Mouse (Mus musculus): ENCODE data around the gene Tmprss11f. TPM values are rescaled to one million over a fixed set of nuclear protein-coding genes. Genes with fewer than 3 reads are reported as not detected.
"Not testable (repeated sequence)": the region's sequence is repeated elsewhere in the genome, so short reads cannot be mapped to it uniquely, and the experiment has no call there.

Gene Tmprss11f
- not detected for total RNA-seq (2021)
- long read RNA-seq, experiment 1, result 0 reads
- long read RNA-seq, experiment 2, result 0 reads

DNA sequence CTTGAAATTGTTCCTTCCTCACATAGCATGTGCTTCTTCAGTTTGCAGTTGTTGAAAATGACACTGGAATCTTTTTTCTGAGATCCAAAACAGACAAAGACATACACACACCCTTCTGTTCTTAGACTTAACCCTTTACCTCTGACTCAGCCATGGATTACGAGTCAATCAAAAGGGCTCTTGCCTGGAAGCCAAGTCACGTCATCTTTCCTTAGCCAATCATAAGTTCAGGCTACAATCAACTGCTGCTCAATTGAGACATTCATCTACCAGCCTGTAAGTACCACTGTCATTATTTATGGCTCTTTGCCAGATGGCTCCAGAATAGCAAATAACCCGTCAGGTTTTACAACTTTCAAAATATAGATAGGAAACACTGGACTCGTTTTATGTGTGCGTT, at the start of gene Tmprss11f:
TSS of gene Tmprss11f (minus strand) at position 101 of the 400 bp plus-strand sequence.
- Histone ChIP-seq H3K4me3 (no peak within 1 kb of the TSS), H3K27ac (no peak within 1 kb of the TSS)
- intact Hi-C loops (cut with DNase I), result no loop called here
- TF ChIP-seq CTCF (IDR thresholded peaks at IDR 0.05), result no peak
- no peak for DNase-seq (ENCODE audit: extremely low spot score in 1 of 2, low spot score in 2 of 2)

DNA sequence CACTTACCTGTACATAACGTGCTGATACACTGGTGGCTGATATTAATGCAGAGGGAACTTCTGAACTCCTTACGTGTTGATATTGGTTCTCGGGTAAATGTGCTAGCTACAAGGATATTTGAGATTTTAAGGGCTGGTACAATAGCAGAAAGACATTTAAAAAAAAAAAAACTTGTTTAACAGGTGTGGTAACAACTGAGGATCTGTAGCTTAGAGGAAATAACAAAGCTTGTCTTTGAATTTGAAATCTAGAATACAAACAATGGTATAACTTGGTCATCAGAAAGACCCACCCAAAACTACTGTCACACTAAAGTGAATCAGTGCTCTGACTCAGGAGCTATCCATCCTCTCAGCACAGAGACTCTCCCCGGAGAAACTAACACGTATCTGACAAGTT, 44.0 kb upstream of the Tmprss11f start, which contains the start of gene Tmprss11b:
TSS of gene Tmprss11b (minus strand) at position 101 of the 400 bp plus-strand sequence.
- H3K4me3 ChIP-seq, result no peak within 1 kb of the TSS
- H3K27ac ChIP-seq, result no peak within 1 kb of the TSS
- DNase-seq (ENCODE audit: extremely low spot score in 1 of 2, low spot score in 2 of 2), result no peak
- intact Hi-C loops (cut with DNase I), result no loop called here
- no peak for TF ChIP-seq CTCF (IDR thresholded peaks at IDR 0.05)

GRCm38 (mm10) chr5:86649185-86649584, 17.0 kb upstream of the Tmprss11f start:
- peak; percentile 15 to 16 for DNase-seq (ENCODE audit: extremely low spot score in 1 of 2, low spot score in 2 of 2)
- intact Hi-C loops (cut with DNase I), result loop anchor here (2.0 to 5.0 kb wide), 3 partner anchors 166 to 457 kb away; no protein-coding TSS in a partner anchor
- peak; percentile 57 for TF ChIP-seq CTCF (IDR thresholded peaks at IDR 0.05)
- H3K4me3 ChIP-seq, H3K27ac ChIP-seq: not testable (repeated sequence)

DNA sequence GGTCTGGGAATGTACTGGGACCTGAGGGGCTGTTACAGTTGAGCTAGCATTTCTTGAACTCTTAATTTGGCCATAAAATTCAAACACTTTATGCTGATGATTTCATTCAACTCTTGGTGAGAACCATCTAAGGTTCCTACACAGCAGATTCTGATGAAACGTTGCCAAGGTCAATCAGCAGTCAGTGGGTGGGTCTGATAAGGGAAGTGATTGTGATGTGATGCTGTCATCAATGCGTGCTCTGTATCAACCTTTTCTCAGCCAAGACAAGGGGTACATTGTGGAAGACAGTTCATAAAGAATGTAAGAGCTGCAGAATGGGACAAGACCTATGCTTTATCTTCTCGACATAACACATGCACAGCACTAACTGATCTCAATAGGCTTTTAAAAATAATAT, 8.6 kb upstream of the Tmprss11f start:
- no peak for DNase-seq (ENCODE audit: extremely low spot score in 1 of 2, low spot score in 2 of 2)
- no peak overlapping the region for H3K4me3 ChIP-seq
- TF ChIP-seq CTCF (IDR thresholded peaks at IDR 0.05), result no peak
- H3K27ac ChIP-seq, result no peak overlapping the region
- intact Hi-C loops (cut with DNase I), result no loop called here

GRCm38 (mm10) chr5:86630700-86631099, 1.5 kb downstream of the Tmprss11f start:
- H3K27ac ChIP-seq, result no peak overlapping the region
- no peak overlapping the region for H3K4me3 ChIP-seq
- no peak for TF ChIP-seq CTCF (IDR thresholded peaks at IDR 0.05)
- DNase-seq (ENCODE audit: extremely low spot score in 1 of 2, low spot score in 2 of 2), result no peak
- intact Hi-C loops (cut with DNase I), result no loop called here

GRCm38 (mm10) chr5:86621778-86622177, 10.4 kb downstream of the Tmprss11f start:
- no peak for DNase-seq (ENCODE audit: extremely low spot score in 1 of 2, low spot score in 2 of 2)
- H3K27ac ChIP-seq, result no peak overlapping the region
- intact Hi-C loops (cut with DNase I), result no loop called here
- no peak for TF ChIP-seq CTCF (IDR thresholded peaks at IDR 0.05)
- no peak overlapping the region for H3K4me3 ChIP-seq

DNA sequence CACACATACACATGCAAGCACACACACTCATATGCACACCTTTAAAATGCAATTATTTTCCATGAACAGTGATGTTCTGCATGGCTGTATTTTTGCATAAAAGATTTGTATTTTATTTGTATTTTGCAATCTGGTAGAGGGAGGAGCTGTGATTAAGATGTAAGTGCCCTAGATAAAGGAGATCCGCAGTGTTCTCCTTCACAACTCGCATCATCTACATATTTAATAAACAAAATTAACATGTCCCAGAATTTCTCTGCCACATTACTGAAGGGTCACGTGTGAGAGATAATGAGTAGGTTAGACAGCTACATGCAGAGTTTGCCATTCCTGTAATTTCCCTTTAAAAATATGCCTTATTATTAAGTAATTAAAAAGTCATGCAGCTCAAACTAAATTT, 46.3 kb downstream of the Tmprss11f start:
- no peak for TF ChIP-seq CTCF (IDR thresholded peaks at IDR 0.05)
- no peak for DNase-seq (ENCODE audit: extremely low spot score in 1 of 2, low spot score in 2 of 2)
- intact Hi-C loops (cut with DNase I), result no loop called here
- Histone ChIP-seq H3K4me3 (no peak overlapping the region), H3K27ac (no peak overlapping the region)

GRCm38 (mm10) chr5:86582618-86583017, 49.6 kb downstream of the Tmprss11f start:
- TF ChIP-seq CTCF (IDR thresholded peaks at IDR 0.05), result no peak
- Histone ChIP-seq H3K4me3 (no peak overlapping the region), H3K27ac (no peak overlapping the region)
- no peak for DNase-seq (ENCODE audit: extremely low spot score in 1 of 2, low spot score in 2 of 2)
- intact Hi-C loops (cut with DNase I), result no loop called here

- DNase-seq (ENCODE audit: extremely low spot score in 1 of 2, low spot score in 2 of 2), result no peak
- no peak for TF ChIP-seq CTCF (IDR thresholded peaks at IDR 0.05)
- Histone ChIP-seq H3K4me3 (no peak overlapping the region), H3K27ac (no peak overlapping the region)
- intact Hi-C loops (cut with DNase I), result no loop called here
These were observed 50.2 kb downstream of the Tmprss11f start for GRCm38 (mm10) chr5:86581998-86582397.

DNA sequence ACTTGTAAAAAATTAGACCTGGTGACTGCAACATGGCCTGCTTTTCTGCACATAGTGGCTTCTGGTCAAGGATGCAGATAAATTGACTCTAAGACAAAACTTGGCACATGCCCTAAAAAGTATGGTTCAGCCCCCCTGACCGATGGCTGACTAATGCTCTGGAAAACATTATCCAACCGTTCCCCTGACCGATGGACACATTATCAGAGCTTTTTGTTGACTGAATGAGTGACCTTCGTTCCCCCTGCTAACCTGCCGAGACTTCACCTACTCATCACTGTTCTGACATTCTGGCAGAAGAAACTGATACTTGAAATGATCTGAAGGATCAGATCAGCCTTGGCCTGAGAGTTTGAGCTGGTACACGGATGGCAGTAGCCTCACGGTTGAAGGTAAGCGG, 53.5 kb downstream of the Tmprss11f start:
- intact Hi-C loops (cut with DNase I); H3K27ac ChIP-seq; H3K4me3 ChIP-seq; DNase-seq (ENCODE audit: extremely low spot score in 1 of 2, low spot score in 2 of 2): not testable (repeated sequence)

- TF ChIP-seq CTCF (IDR thresholded peaks at IDR 0.05), result no peak
These were observed 85.5 kb downstream of the Tmprss11f start for GRCm38 (mm10) chr5:86546693-86547092.

GRCm38 (mm10) chr5:86540601-86541000, 91.6 kb downstream of the Tmprss11f start:
- no peak overlapping the region for H3K27ac ChIP-seq
- no peak for TF ChIP-seq CTCF (IDR thresholded peaks at IDR 0.05)
- intact Hi-C loops (cut with DNase I), result no loop called here

More at GRCm38 (mm10) chr5:86546693-86547092, 85.5 kb downstream of the Tmprss11f start:
- Histone ChIP-seq H3K27ac (no peak overlapping the region), H3K4me3 (no peak overlapping the region)
- intact Hi-C loops (cut with DNase I), result no loop called here
- DNase-seq (ENCODE audit: extremely low spot score in 1 of 2, low spot score in 2 of 2), result no peak

DNA sequence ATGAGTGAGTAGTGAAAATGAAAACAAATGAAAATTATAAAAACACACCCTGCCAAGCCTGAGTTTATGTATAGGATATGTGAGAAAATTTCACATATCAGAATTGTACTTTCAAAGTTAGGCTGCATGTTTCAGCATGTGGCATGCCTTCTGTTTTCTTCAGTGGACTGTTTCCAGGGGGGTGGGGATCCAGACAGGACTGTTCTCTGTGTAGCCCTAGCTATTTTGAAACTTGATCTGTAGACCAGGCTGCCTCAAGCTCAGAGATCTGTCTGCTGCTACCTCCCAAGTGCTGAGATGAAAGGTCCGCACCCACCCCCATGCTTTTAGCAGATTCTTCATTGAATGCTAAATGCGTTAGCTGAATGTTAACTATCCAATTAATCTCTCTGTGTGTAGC, 103.5 kb downstream of the Tmprss11f start:
- DNase-seq (ENCODE audit: extremely low spot score in 1 of 2, low spot score in 2 of 2), result no peak
- intact Hi-C loops (cut with DNase I), result no loop called here
- Histone ChIP-seq H3K27ac (no peak overlapping the region), H3K4me3 (no peak overlapping the region)
- TF ChIP-seq CTCF (IDR thresholded peaks at IDR 0.05), result no peak

More at GRCm38 (mm10) chr5:86540601-86541000, 91.6 kb downstream of the Tmprss11f start:
- no peak for DNase-seq (ENCODE audit: extremely low spot score in 1 of 2, low spot score in 2 of 2)
- no peak overlapping the region for H3K4me3 ChIP-seq
